Mouse (Mus musculus) MEL (cell line): ENCODE results near the gene H2-K1. TPM values are rescaled to one million over a fixed set of nuclear protein-coding genes. Genes with fewer than 3 reads are reported as not detected.

Experiments used
- DNase-seq: peaks from one replicate; pipeline ENCODE4 v3.0.0; 2011; ENCODE audit warnings: low read depth, low spot score
- H3K27ac ChIP-seq: 2 replicates; pipeline ENCODE4 v1.5.1; 2012; ENCODE audit warnings: low read depth, mild to moderate bottlenecking, control low read depth, low read length, moderate library complexity; ENCODE audit not compliant: control insufficient read depth
- H3K27me3 ChIP-seq, 2 experiments: fragments of 150-350 bp in 1 of 2; sonication (generic) in 1 of 2; 2 replicates each; pipeline ENCODE4 v1.6.1; 2012; ENCODE audit warnings: low read length in 2 of 2, mild to moderate bottlenecking in 2 of 2, improper control_type of control experiment in 1 of 2, moderate library complexity in 1 of 2; ENCODE audit not compliant: insufficient read depth in 2 of 2, control insufficient read depth in 1 of 2
- H3K36me3 ChIP-seq, 2 experiments: 2 replicates each; pipeline ENCODE4 v1.6.1; 2012 to 2014; ENCODE audit warnings: low read length in 2 of 2, improper control_type of control experiment in 1 of 2, inconsistent platforms in 1 of 2, mild to moderate bottlenecking in 1 of 2; ENCODE audit not compliant: insufficient read depth in 2 of 2, control insufficient read depth in 1 of 2
- H3K4me1 ChIP-seq, 2 experiments: fragments of 150-350 bp in 1 of 2; sonication (generic) in 1 of 2; 2 replicates each; pipeline ENCODE4 v1.6.1; 2012; ENCODE audit warnings: low read length in 2 of 2, improper control_type of control experiment in 1 of 2, mild to moderate bottlenecking in 1 of 2; ENCODE audit not compliant: insufficient read depth in 2 of 2, control insufficient read depth in 1 of 2
- H3K4me3 ChIP-seq, 2 experiments: fragments of 150-350 bp in 1 of 2; sonication (generic) in 1 of 2; 2 replicates each; pipeline ENCODE4 v1.5.1; 2012; ENCODE audit warnings: low read depth in 2 of 2, low read length in 2 of 2, mild to moderate bottlenecking in 2 of 2, moderate library complexity in 2 of 2, control low read depth in 1 of 2, improper control_type of control experiment in 1 of 2; ENCODE audit not compliant: control insufficient read depth in 1 of 2, insufficient read depth in 1 of 2
- H3K79me2 ChIP-seq: 2 replicates; pipeline ENCODE4 v1.6.1; 2012; ENCODE audit warnings: mild to moderate bottlenecking, low read length, moderate library complexity; ENCODE audit not compliant: control insufficient read depth, poor library complexity, insufficient read depth
- H3K9ac ChIP-seq: 2 replicates; pipeline ENCODE4 v1.6.1; 2012; ENCODE audit warnings: low read depth, mild to moderate bottlenecking, control low read depth, low read length, moderate library complexity; ENCODE audit not compliant: control insufficient read depth, poor library complexity, severe bottlenecking
- H3K9me3 ChIP-seq: fragments of 150-350 bp; sonication (generic); replicated peaks from 2 replicates; pipeline ENCODE4 v1.6.1; 2012; ENCODE audit warnings: mild to moderate bottlenecking, low read length, improper control_type of control experiment, moderate library complexity; ENCODE audit not compliant: insufficient read depth
- BHLHE40 ChIP-seq: IDR thresholded peaks from 2 replicates; pipeline ENCODE4 v1.6.1; 2012; ENCODE audit warnings: low read depth, mild to moderate bottlenecking, inconsistent platforms, low read length, improper control_type of control experiment, borderline replicate concordance
- CHD2 ChIP-seq: IDR thresholded peaks from 2 replicates; pipeline ENCODE4 v1.6.1; 2011; ENCODE audit warnings: low read length, improper control_type of control experiment
- E2F4 ChIP-seq: IDR thresholded peaks from 2 replicates; pipeline ENCODE4 v1.6.1; 2011; ENCODE audit warnings: low read depth, low read length, improper control_type of control experiment, borderline replicate concordance
- ELF1 ChIP-seq: IDR thresholded peaks from 2 replicates; pipeline ENCODE4 v1.6.1; 2014; ENCODE audit warnings: low read depth, mild to moderate bottlenecking, inconsistent platforms, low read length, improper control_type of control experiment, moderate library complexity
- ETS1 ChIP-seq: IDR thresholded peaks from 2 replicates; pipeline ENCODE4 v1.6.1; 2012; ENCODE audit warnings: low read depth, mild to moderate bottlenecking, inconsistent platforms, low read length, improper control_type of control experiment, moderate library complexity
- GABPA ChIP-seq: IDR thresholded peaks from 2 replicates; pipeline ENCODE4 v1.6.1; 2012; ENCODE audit warnings: low read depth, mild to moderate bottlenecking, inconsistent platforms, low read length, improper control_type of control experiment, moderate library complexity
- HCFC1 ChIP-seq: IDR thresholded peaks from 2 replicates; pipeline ENCODE4 v1.6.1; 2012; ENCODE audit warnings: low read depth, mild to moderate bottlenecking, inconsistent platforms, low read length, improper control_type of control experiment, moderate library complexity
- MAZ ChIP-seq: IDR thresholded peaks from 2 replicates; pipeline ENCODE4 v1.6.1; 2012; ENCODE audit warnings: low read depth, mild to moderate bottlenecking, inconsistent platforms, low read length, improper control_type of control experiment
- MYC ChIP-seq: IDR thresholded peaks from 2 replicates; pipeline ENCODE4 v1.6.1; 2011; ENCODE audit warnings: low read depth, mild to moderate bottlenecking, low read length, improper control_type of control experiment, moderate library complexity
- NELFE ChIP-seq: IDR thresholded peaks from 2 replicates; pipeline ENCODE4 v1.6.1; 2011; ENCODE audit warnings: low read depth, low read length, improper control_type of control experiment
- POLR2A ChIP-seq, 2 experiments: IDR thresholded peaks; 2 replicates each; pipeline ENCODE4 v1.6.1; 2011 to 2012; ENCODE audit warnings: low read length in 2 of 2, mild to moderate bottlenecking in 2 of 2, control low read depth in 1 of 2, improper control_type of control experiment in 1 of 2, low read depth in 1 of 2, moderate library complexity in 1 of 2; ENCODE audit not compliant: control insufficient read depth in 1 of 2, insufficient read depth in 1 of 2, poor library complexity in 1 of 2
- TBP ChIP-seq: IDR thresholded peaks from 2 replicates; pipeline ENCODE4 v1.8.0; 2011; ENCODE audit warnings: low read depth, low read length, improper control_type of control experiment
- TCF12 ChIP-seq: IDR thresholded peaks from 2 replicates; pipeline ENCODE4 v1.6.1; 2014; ENCODE audit warnings: low read depth, mild to moderate bottlenecking, inconsistent platforms, low read length, improper control_type of control experiment, moderate library complexity
- USF2 ChIP-seq, 2 experiments: IDR thresholded peaks; 2 replicates each; pipeline ENCODE4 v1.6.1; 2011 to 2012; ENCODE audit warnings: improper control_type of control experiment in 2 of 2, low read length in 2 of 2, borderline replicate concordance in 1 of 2, inconsistent platforms in 1 of 2, low read depth in 1 of 2, mild to moderate bottlenecking in 1 of 2; ENCODE audit not compliant: insufficient read depth in 1 of 2
- ZKSCAN1 ChIP-seq: IDR thresholded peaks from 2 replicates; pipeline ENCODE4 v1.6.1; 2012; ENCODE audit warnings: low read depth, mild to moderate bottlenecking, inconsistent platforms, low read length, improper control_type of control experiment, moderate library complexity
- ZMIZ1 ChIP-seq: IDR thresholded peaks from 2 replicates; pipeline ENCODE4 v1.6.1; 2012; ENCODE audit warnings: low read depth, mild to moderate bottlenecking, inconsistent platforms, low read length, improper control_type of control experiment, moderate library complexity
- polyA plus RNA-seq, 2 experiments: library from polyadenylated mRNA; stranded (reverse) in 1 of 2; unstranded in 1 of 2; fragments of >175 nt in 1 of 2; fragments of >200 nt in 1 of 2; gene quantifications; 2 replicates each; pipeline versions ENCODE4 v1.2.1 to v1.2.4; 2012; ENCODE audit warnings: low replicate concordance in 2 of 2, low read depth in 1 of 2; ENCODE audit not compliant: insufficient read length in 2 of 2, insufficient read depth in 1 of 2, missing spikeins in 1 of 2
- total RNA-seq: library from RNA; depleted of rRNA; stranded (reverse); fragments of 300-350 nt; gene quantifications from 2 replicates; pipeline ENCODE4 v1.2.3, GENCODE M21; 2012; rRNA removed

The H2-K1 gene
- 81.1 and 87.9 TPM in 2 replicates for total RNA-seq
- polyA plus RNA-seq: 100 to 1,000 TPM in 1 of 2 experiments, not detected in 1; 113 TPM

DNA sequence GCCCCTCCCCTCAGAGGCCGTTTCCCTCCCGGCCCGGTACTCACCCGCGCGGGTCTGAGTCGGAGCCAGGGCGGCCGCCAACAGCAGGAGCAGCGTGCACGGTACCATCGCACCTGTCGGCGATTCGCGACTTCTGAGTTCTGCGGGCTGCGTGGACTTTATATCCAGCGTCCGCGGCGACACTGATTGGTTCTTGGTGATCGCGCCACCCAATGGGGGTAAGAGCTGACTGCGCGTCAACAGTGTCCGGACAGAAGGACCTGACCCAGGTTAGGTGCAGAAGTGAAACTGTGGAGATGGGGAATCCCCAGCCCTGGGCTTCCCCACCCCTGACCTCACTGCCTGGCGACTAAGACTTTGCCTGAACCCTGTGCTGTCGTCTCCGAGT, at the start of gene H2-K1:
H2-K1 (minus strand) TSS at position 198 of the 388 bp plus-strand sequence.
- H3K9me3 ChIP-seq: no peaks in the 10 kb centered on the region
- H3K27ac ChIP-seq: peak within 1 kb of the TSS; percentile 41
- peak within 1 kb of the TSS; percentile 81 to 83 for H3K4me3 ChIP-seq
- H3K79me2 ChIP-seq: peaks cover 2% of the 10 kb centered on the region
- peak; percentile 85 for TF ChIP-seq CHD2
- peak; percentile 69 for TF ChIP-seq NELFE
- TF ChIP-seq POLR2A (IDR thresholded peaks at IDR 0.05; ENCODE audit: control insufficient read depth in 1 of 2, insufficient read depth in 1 of 2, low read depth in 1 of 2, low read length in 2 of 2, poor library complexity in 1 of 2): peak; percentile 68 to 75; a peak in 2 of 4 replicates
- peak; percentile 20; the same call in 1 of the 2 replicates for TF ChIP-seq ETS1
- no peak for TF ChIP-seq MYC
- TF ChIP-seq TBP: peak; percentile 88
- no peaks in the 10 kb centered on the region for H3K4me1 ChIP-seq
- no peaks in the 10 kb centered on the region for H3K27me3 ChIP-seq
- peak within 1 kb of the TSS; percentile 84 for H3K9ac ChIP-seq
- H3K36me3 ChIP-seq: no peaks in the 10 kb centered on the region
- DNase-seq: peak; percentile 96

DNA sequence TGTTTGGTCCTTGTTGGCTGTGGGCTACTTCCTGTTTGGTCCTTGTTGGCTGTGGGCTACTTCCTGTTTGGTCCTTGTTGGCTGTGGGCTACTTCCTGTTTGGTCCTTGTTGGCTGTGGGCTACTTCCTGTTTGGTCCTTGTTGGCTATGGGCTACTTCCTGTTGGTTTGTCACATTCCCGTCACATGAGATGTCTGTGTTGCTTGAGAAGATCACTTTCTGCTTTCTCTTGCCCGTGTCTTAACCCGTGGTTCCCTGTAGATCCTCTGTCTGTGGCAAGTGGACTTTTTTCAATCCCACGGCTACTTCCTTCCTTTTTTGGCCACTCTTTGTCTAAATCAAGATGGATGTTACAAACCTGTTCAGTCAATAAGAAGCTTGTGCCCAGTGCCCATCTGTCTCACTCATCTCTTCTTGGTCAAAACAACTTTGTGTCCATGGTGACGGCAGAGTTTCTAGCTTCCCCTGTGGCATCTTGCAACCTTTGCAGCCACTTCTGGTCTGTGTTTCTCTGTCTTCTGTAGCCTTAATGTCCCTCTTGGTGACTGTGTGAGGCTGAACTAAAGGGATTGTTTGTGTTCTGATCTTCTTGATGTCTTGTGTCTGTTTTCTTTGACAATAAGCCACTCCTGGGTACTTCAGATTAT, 47.4 kb upstream of the H2-K1 start:
- peak; percentile 41 for DNase-seq
- H3K36me3 ChIP-seq: no peaks in the 10 kb centered on the region; a peak in 1 of 4 replicates
- H3K27me3 ChIP-seq: no peaks in the 10 kb centered on the region
- no peak overlapping the region for H3K9ac ChIP-seq
- H3K4me3 ChIP-seq: no peak overlapping the region
- no peaks in the 10 kb centered on the region for H3K9me3 ChIP-seq
- TF ChIP-seq ZKSCAN1 (no peak), BHLHE40 (no peak), E2F4 (no peak), CHD2 (no peak), MAZ (no peak), USF2 (IDR thresholded peaks at IDR 0.05; ENCODE audit: borderline replicate concordance in 1 of 2, insufficient read depth in 1 of 2, low read depth in 1 of 2, low read length in 2 of 2) (no peak), NELFE (no peak), ELF1 (no peak), ZMIZ1 (no peak), TCF12 (no peak), POLR2A (IDR thresholded peaks at IDR 0.05; ENCODE audit: control insufficient read depth in 1 of 2, insufficient read depth in 1 of 2, low read depth in 1 of 2, low read length in 2 of 2, poor library complexity in 1 of 2) (no peak), GABPA (no peak), HCFC1 (no peak)
- no peaks in the 10 kb centered on the region for H3K79me2 ChIP-seq
- H3K4me1 ChIP-seq: peaks cover 0 to 7% of the 10 kb centered on the region in 2 experiments; a peak in 2 of 4 replicates
- peak overlapping the region; percentile 51 for H3K27ac ChIP-seq
